Mouse (Mus musculus): ENCODE measurements at regions not wholly inside any gene's neighbourhood (a gene's known extent, or its start where the extent isn't known, plus 50 kb on each side); places are given as distances from the start of the nearest gene placed in this dataset.

DNA sequence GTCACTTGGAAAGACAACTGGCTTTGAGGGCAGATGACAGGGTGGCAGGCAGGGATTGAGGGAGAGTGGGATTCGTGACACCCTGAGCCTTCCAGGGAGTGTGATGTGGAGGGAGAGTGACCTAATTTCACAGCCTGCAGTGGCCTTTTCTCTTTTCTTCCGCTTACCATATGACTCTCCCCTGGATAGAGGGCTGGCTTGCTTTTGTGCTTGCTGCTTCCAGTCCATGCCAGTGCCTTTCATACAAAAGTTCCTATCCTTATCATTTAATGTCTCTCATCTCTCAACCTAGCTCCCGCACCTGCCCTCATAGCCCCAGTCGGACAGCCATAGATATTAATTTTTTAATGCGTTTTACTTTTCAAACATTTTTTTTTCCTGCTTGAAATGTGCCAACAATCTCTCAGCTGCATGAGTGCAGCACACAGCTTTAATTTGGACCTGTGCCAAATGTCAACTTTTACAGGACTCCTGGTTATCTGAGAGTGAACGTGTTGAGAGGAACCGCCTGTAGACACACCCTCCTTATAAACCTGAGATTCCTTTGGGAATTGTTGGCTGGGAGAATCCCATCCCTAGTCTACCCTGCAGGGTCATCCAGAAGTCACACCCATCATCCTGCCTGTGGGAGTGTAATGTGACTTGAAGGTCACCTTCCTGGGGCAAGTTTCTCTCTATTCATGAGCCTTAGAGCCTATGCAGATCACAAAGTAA lies 260.3 kb upstream of the Igfbp3 start:
- TF ChIP-seq MYOG (IDR thresholded peaks at IDR 0.05; ENCODE audit: control insufficient read depth, extremely low read depth, insufficient read length): no peak
- no peak for TF ChIP-seq MYOD1 (IDR thresholded peaks at IDR 0.05; ENCODE audit: control insufficient read depth, insufficient read length, low read depth)
- TF ChIP-seq USF1 (IDR thresholded peaks at IDR 0.05; ENCODE audit: low read depth): no peak
- TF ChIP-seq CTCF (IDR thresholded peaks at IDR 0.05; ENCODE audit: control insufficient read depth, insufficient read depth, insufficient read length): no peak
- TF ChIP-seq CEBPB (IDR thresholded peaks at IDR 0.05; ENCODE audit: low read depth): no peak
- TF ChIP-seq MAX (IDR thresholded peaks at IDR 0.05): no peak
- no peak for TF ChIP-seq FOSL1 (IDR thresholded peaks at IDR 0.05; ENCODE audit: insufficient read depth, low read length, poor library complexity, severe bottlenecking)
- H3K4me3 ChIP-seq (ENCODE audit: insufficient read depth, poor library complexity, severe bottlenecking): no peak overlapping the region
- no peaks in the 10 kb centered on the region for H3K79me2 ChIP-seq (ENCODE audit: control insufficient read depth, insufficient read depth)
- no peaks in the 10 kb centered on the region for H3K79me3 ChIP-seq (ENCODE audit: low read depth)
- no peaks in the 10 kb centered on the region for H3K36me3 ChIP-seq (ENCODE audit: control insufficient read depth, insufficient read depth)
- H3ac ChIP-seq (ENCODE audit: control insufficient read depth, insufficient read length, low read depth): no peak overlapping the region
- H3K27me3 ChIP-seq (ENCODE audit: control insufficient read depth, insufficient read depth, insufficient read length): no peaks in the 10 kb centered on the region

DNA sequence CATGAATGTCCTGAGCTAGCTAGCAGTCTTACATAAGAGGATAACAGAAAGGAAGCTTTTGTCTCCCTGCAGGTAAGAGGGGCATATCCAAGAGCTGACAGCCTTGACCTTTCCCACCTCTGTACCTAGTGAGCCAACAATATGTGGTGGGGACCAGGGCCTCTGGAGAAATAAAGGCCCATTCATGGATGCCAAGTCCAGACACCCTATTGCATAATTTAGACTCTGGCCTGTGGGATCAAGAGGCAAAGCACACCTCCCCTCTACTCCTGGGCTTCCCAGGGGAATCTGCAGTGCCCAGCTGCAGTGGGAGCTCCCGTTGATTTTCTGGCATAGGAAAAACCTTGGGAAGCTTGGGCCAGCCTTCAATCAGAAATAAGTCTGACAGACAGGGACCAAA lies 251.8 kb upstream of the Igfbp3 start:
- TF ChIP-seq MYOD1 (IDR thresholded peaks at IDR 0.05; ENCODE audit: control insufficient read depth, insufficient read length, low read depth): no peak
- no peak for TF ChIP-seq MYOG (IDR thresholded peaks at IDR 0.05; ENCODE audit: control insufficient read depth, extremely low read depth, insufficient read length)
- no peak for TF ChIP-seq CEBPB (IDR thresholded peaks at IDR 0.05; ENCODE audit: low read depth)
- no peak for TF ChIP-seq MAX (IDR thresholded peaks at IDR 0.05)
- no peak for TF ChIP-seq FOSL1 (IDR thresholded peaks at IDR 0.05; ENCODE audit: insufficient read depth, low read length, poor library complexity, severe bottlenecking)
- TF ChIP-seq CTCF (IDR thresholded peaks at IDR 0.05; ENCODE audit: control insufficient read depth, insufficient read depth, insufficient read length): no peak
- no peak for TF ChIP-seq USF1 (IDR thresholded peaks at IDR 0.05; ENCODE audit: low read depth)
- no peak overlapping the region for H3K4me3 ChIP-seq (ENCODE audit: insufficient read depth, poor library complexity, severe bottlenecking)
- H3K27me3 ChIP-seq (ENCODE audit: control insufficient read depth, insufficient read depth, insufficient read length): no peaks in the 10 kb centered on the region
- no peaks in the 10 kb centered on the region for H3K79me3 ChIP-seq (ENCODE audit: low read depth)
- H3ac ChIP-seq (ENCODE audit: control insufficient read depth, insufficient read length, low read depth): no peak overlapping the region
- no peaks in the 10 kb centered on the region for H3K36me3 ChIP-seq (ENCODE audit: control insufficient read depth, insufficient read depth)
- H3K79me2 ChIP-seq (ENCODE audit: control insufficient read depth, insufficient read depth): no peaks in the 10 kb centered on the region

GRCm38 (mm10) chr11:7461956-7462771 lies 248.4 kb upstream of the Igfbp3 start:
- Histone ChIP-seq H3ac (ENCODE audit: control insufficient read depth, insufficient read length, low read depth) (no peak overlapping the region), H3K36me3 (ENCODE audit: control insufficient read depth, insufficient read depth) (no peaks in the 10 kb centered on the region), H3K79me2 (ENCODE audit: control insufficient read depth, insufficient read depth) (no peaks in the 10 kb centered on the region), H3K79me3 (ENCODE audit: low read depth) (no peaks in the 10 kb centered on the region), H3K27me3 (ENCODE audit: control insufficient read depth, insufficient read depth, insufficient read length) (no peaks in the 10 kb centered on the region), H3K4me3 (ENCODE audit: insufficient read depth, poor library complexity, severe bottlenecking) (no peak overlapping the region)
- TF ChIP-seq MYOD1 (IDR thresholded peaks at IDR 0.05; ENCODE audit: control insufficient read depth, insufficient read length, low read depth): no peak
- TF ChIP-seq MYOG (IDR thresholded peaks at IDR 0.05; ENCODE audit: control insufficient read depth, extremely low read depth, insufficient read length): no peak
- TF ChIP-seq MAX (IDR thresholded peaks at IDR 0.05): no peak
- TF ChIP-seq CEBPB (IDR thresholded peaks at IDR 0.05; ENCODE audit: low read depth): no peak
- TF ChIP-seq FOSL1 (IDR thresholded peaks at IDR 0.05; ENCODE audit: insufficient read depth, low read length, poor library complexity, severe bottlenecking): no peak
- no peak for TF ChIP-seq USF1 (IDR thresholded peaks at IDR 0.05; ENCODE audit: low read depth)
- no peak for TF ChIP-seq CTCF (IDR thresholded peaks at IDR 0.05; ENCODE audit: control insufficient read depth, insufficient read depth, insufficient read length)

DNA sequence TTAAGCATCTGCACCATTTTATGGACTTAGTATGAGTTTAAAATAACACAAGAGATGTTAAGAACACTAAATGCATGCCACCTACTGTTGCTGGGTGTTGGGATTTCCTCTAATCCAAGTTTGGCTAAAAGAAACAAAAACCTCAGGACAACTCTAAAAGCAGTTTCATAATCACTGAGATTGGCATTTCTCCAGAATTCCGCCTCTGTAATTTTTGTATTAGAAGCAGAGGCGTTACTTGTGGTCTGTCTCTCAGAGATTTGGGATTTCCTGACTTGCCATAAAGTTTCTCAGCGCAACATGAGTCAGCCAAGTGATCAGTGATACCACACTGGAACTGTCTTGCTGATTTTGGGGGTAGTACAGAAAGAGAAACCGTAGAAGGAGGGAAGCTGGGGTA lies 238.0 kb upstream of the Igfbp3 start:
- Histone ChIP-seq H3K36me3 (ENCODE audit: control insufficient read depth, insufficient read depth) (no peaks in the 10 kb centered on the region), H3K79me3 (ENCODE audit: low read depth) (no peaks in the 10 kb centered on the region), H3K4me3 (ENCODE audit: insufficient read depth, poor library complexity, severe bottlenecking) (no peak overlapping the region), H3ac (ENCODE audit: control insufficient read depth, insufficient read length, low read depth) (no peak overlapping the region), H3K27me3 (ENCODE audit: control insufficient read depth, insufficient read depth, insufficient read length) (no peaks in the 10 kb centered on the region), H3K79me2 (ENCODE audit: control insufficient read depth, insufficient read depth) (no peaks in the 10 kb centered on the region)
- no peak for TF ChIP-seq MAX (IDR thresholded peaks at IDR 0.05)
- TF ChIP-seq CEBPB (IDR thresholded peaks at IDR 0.05; ENCODE audit: low read depth): peak; percentile 17

GRCm38 (mm10) chr11:7444494-7444893 lies 230.8 kb upstream of the Igfbp3 start:
- Histone ChIP-seq H3K79me2 (ENCODE audit: control insufficient read depth, insufficient read depth) (no peaks in the 10 kb centered on the region), H3K27me3 (ENCODE audit: control insufficient read depth, insufficient read depth, insufficient read length) (no peaks in the 10 kb centered on the region), H3K36me3 (ENCODE audit: control insufficient read depth, insufficient read depth) (no peaks in the 10 kb centered on the region), H3ac (ENCODE audit: control insufficient read depth, insufficient read length, low read depth) (no peak overlapping the region), H3K4me3 (ENCODE audit: insufficient read depth, poor library complexity, severe bottlenecking) (no peak overlapping the region), H3K79me3 (ENCODE audit: low read depth) (no peaks in the 10 kb centered on the region)
- TF ChIP-seq USF1 (IDR thresholded peaks at IDR 0.05; ENCODE audit: low read depth) (no peak), MAX (IDR thresholded peaks at IDR 0.05) (no peak), CTCF (IDR thresholded peaks at IDR 0.05; ENCODE audit: control insufficient read depth, insufficient read depth, insufficient read length) (no peak), CEBPB (IDR thresholded peaks at IDR 0.05; ENCODE audit: low read depth) (no peak), FOSL1 (IDR thresholded peaks at IDR 0.05; ENCODE audit: insufficient read depth, low read length, poor library complexity, severe bottlenecking) (no peak), MYOG (IDR thresholded peaks at IDR 0.05; ENCODE audit: control insufficient read depth, extremely low read depth, insufficient read length) (no peak), MYOD1 (IDR thresholded peaks at IDR 0.05; ENCODE audit: control insufficient read depth, insufficient read length, low read depth) (no peak)
